Mouse (Mus musculus) erythroblast, adult 5-6 weeks (primary cell): ENCODE measurements around the gene Gm20662. TPM values are rescaled to one million over a fixed set of nuclear protein-coding genes. Genes with fewer than 3 reads are reported as not detected.

ENCODE experiments used
- ATAC-seq: replicated peaks from 2 replicates; pipeline ENCODE4 v1.8.0; 2016; ENCODE audit warnings: moderate number of reproducible peaks, mild to moderate bottlenecking, moderate TSS enrichment, inconsistent platforms; ENCODE audit not compliant: poor library complexity, low FRiP score, severe bottlenecking
- total RNA-seq, 2 experiments: library from RNA; stranded (forward) in 1 of 2; stranded (reverse) in 1 of 2; fragments of 150-400 nt in 1 of 2; fragments of 200-764, 138-1000 nt in 1 of 2; gene quantifications; 2 replicates each; pipeline versions ENCODE4 v1.2.3 to v1.2.4; 2015 to 2017; ENCODE audit warnings: low replicate concordance in 2 of 2

Gene Gm20662
- total RNA-seq (2015; ENCODE audit: low replicate concordance) (not detected in 2 replicates), total RNA-seq (2017; ENCODE audit: low replicate concordance) (2.5 and 16.9 TPM in 2 replicates)

GRCm38 (mm10) chr9:107996049-107996448 is at the start of gene Gm20662:
TSS of gene Gm20662 (plus strand) at chr9:107996349.
- ATAC-seq, result no peak

GRCm38 (mm10) chr9:107947241-107948194 is 48.6 kb upstream of the Gm20662 start:
- ATAC-seq, result peak; percentile 50

- ATAC-seq, result no peak
Measured at GRCm38 (mm10) chr9:107949184-107949921, 46.8 kb upstream of the Gm20662 start.

GRCm38 (mm10) chr9:107949922-107950235 is 46.3 kb upstream of the Gm20662 start, which contains the start of gene Traip:
TSS of gene Traip (plus strand) at chr9:107950136.
- no peak for ATAC-seq

GRCm38 (mm10) chr9:107950460-107951355 is 45.4 kb upstream of the Gm20662 start:
- ATAC-seq, result peak; percentile 90

GRCm38 (mm10) chr9:107955613-107956289 is 40.4 kb upstream of the Gm20662 start:
- no peak for ATAC-seq

- ATAC-seq, result no peak
Measured at GRCm38 (mm10) chr9:107957141-107957540, 39.0 kb upstream of the Gm20662 start.

GRCm38 (mm10) chr9:107959896-107960295 is 36.3 kb upstream of the Gm20662 start:
- no peak for ATAC-seq

GRCm38 (mm10) chr9:107960928-107961327 is 35.2 kb upstream of the Gm20662 start:
- no peak for ATAC-seq

GRCm38 (mm10) chr9:107961351-107961762 is 34.8 kb upstream of the Gm20662 start:
- ATAC-seq, result no peak

- no peak for ATAC-seq
Measured at GRCm38 (mm10) chr9:107961881-107962280, 34.3 kb upstream of the Gm20662 start.

- no peak for ATAC-seq
Measured at GRCm38 (mm10) chr9:107962916-107963315, 33.2 kb upstream of the Gm20662 start.

- peak; percentile 76 for ATAC-seq
Measured at GRCm38 (mm10) chr9:107963700-107964099, 32.4 kb upstream of the Gm20662 start.

- ATAC-seq, result no peak
Measured at GRCm38 (mm10) chr9:107964681-107965080, 31.5 kb upstream of the Gm20662 start.

GRCm38 (mm10) chr9:107966676-107967075 is 29.5 kb upstream of the Gm20662 start:
- no peak for ATAC-seq

- ATAC-seq, result no peak
Measured at GRCm38 (mm10) chr9:107967437-107967836, 28.7 kb upstream of the Gm20662 start.

- no peak for ATAC-seq
Measured at GRCm38 (mm10) chr9:107968531-107968930, 27.6 kb upstream of the Gm20662 start.

- ATAC-seq, result no peak
Measured at GRCm38 (mm10) chr9:107970311-107970710, 25.8 kb upstream of the Gm20662 start.
